Mouse (Mus musculus): ENCODE data around the gene Gm8356.
"Not testable (repeated sequence)": the region's sequence is repeated elsewhere in the genome, so short reads cannot be mapped to it uniquely, and the experiment has no call there.

Gene Gm8356

DNA sequence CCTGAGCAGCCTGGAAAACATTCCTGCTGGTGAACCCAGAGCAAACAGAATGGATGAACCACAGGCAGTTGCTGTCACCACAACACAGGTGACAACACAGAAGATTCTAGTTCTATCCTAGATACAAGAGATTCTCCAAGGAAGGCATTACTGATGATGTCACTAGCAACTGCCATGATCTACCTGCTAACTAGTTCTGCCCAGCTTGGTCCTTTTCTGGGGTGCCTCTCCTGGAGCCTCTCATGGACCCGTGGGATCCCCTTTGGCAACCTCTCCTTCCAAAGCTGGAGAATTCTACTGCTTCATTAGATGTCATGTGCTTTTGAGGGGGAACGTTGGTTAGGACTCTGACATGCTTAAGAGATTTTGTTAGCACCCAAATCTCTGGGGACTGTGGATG is at the start of gene Gm8356:
Gene Gm8356 (minus strand): TSS at position 101 of the 400 bp plus-strand sequence.
- not testable (repeated sequence) for TF ChIP-seq GATA4 (IDR thresholded peaks at IDR 0.05; ENCODE audit: insufficient replicate concordance, low read length)

All from liver, adult (tissue).